Comparison of ENCODE assay signal across 23 mouse cellular contexts in the genomic region with DNA sequence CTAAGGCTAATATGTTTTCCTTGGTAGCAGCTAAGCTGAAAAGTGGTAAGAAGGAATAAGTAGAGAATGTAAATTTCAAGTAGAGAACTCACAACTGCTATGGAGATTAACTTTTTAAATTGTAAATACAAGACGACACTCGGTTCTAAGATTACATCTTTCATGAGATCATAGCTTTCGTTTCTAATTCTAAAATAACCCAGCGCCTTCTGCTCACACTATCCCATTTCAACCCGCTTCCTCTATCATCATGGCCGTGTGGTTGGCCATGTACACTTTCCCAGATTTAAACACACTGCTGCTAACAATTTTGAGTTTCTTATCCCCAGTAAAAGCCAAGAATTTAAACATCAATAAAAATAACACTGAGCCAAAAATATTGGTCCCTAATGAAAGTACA.
DNase-seq lines count a peak whose midpoint lies in the region; ATAC-seq and TF ChIP-seq lines count a peak whose summit lies in the region.
"Had no signal": no experiment of that assay in that cellular context is flagged by ENCODE, and none has a peak within 500 bp of the region (broad histone marks: within the 10 kb centered on the region; RNA-seq: fewer than 3 reads in every experiment).

No protein-coding gene starts in this region.

- in situ Hi-C loops in CH12.LX (cut with MboI; ENCODE audit: low pct_ligation_motif_present, low pct_unique_long_range_greater_than_20kb, low sequenced_read_pairs): loop anchor here (25.0 kb wide), 1 partner anchor 538 kb away; no protein-coding TSS in a partner anchor

- H3K27me3 ChIP-seq in embryonic facial prominence, embryonic 14.5 days (replicated peaks; ENCODE audit: control insufficient read depth, insufficient read depth, low read length): no peaks in the 10 kb centered on the region
- no peaks in the 10 kb centered on the region for H3K27me3 ChIP-seq in embryonic facial prominence, embryonic 10.5 days (replicated peaks; ENCODE audit: low read depth, poor library complexity, severe bottlenecking)
- H3K27me3 ChIP-seq in CH12.LX (replicated peaks): no peaks in the 10 kb centered on the region
- H3K27me3 ChIP-seq: embryonic facial prominence, embryonic 12.5 days; embryonic facial prominence, embryonic 15.5 days; forebrain, embryonic 13.5 days; forebrain, embryonic 15.5 days had no signal

- TF ChIP-seq POLR2A in CH12.LX (IDR thresholded peaks at IDR 0.05; ENCODE audit: low read depth, low read length): no peak

- no peak overlapping the region for H3K4me3 ChIP-seq in embryonic facial prominence, embryonic 14.5 days (ENCODE audit: low read depth, low read length)
- no peak overlapping the region for H3K4me3 ChIP-seq in embryonic facial prominence, embryonic 10.5 days
- H3K4me3 ChIP-seq in CH12.LX (replicated peaks in 1 of 3; ENCODE audit: low read depth in 2 of 3, low read length in 2 of 3, poor library complexity in 1 of 3): no peak overlapping the region
- H3K4me3 ChIP-seq: embryonic facial prominence, embryonic 12.5 days; embryonic facial prominence, embryonic 15.5 days; erythroblast, embryonic 14.5 days; forebrain, embryonic 10.5 days; forebrain, embryonic 13.5 days; forebrain, embryonic 15.5 days had no signal

- no peaks in the 10 kb centered on the region for H3K79me2 ChIP-seq in CH12.LX (replicated peaks; ENCODE audit: control insufficient read depth, extremely low read depth, insufficient read depth, poor library complexity, severe bottlenecking)

- no peaks in the 10 kb centered on the region for H3K4me1 ChIP-seq in embryonic facial prominence, embryonic 14.5 days (ENCODE audit: control insufficient read depth, insufficient read depth, low read length)
- no peaks in the 10 kb centered on the region for H3K4me1 ChIP-seq in embryonic facial prominence, embryonic 10.5 days
- H3K4me1 ChIP-seq in CH12.LX (ENCODE audit: control insufficient read depth in 1 of 2, insufficient read depth in 2 of 2): peaks cover 7 to 16% of the 10 kb centered on the region in 2 experiments; a peak in 3 of 4 replicates
- H3K4me1 ChIP-seq: embryonic facial prominence, embryonic 12.5 days; embryonic facial prominence, embryonic 15.5 days; forebrain, embryonic 10.5 days had no signal

- dilution Hi-C loops in CH12.LX (cut with MboI; ENCODE audit: extremely low pct_ligation_motif_present, extremely low pct_unique_long_range_greater_than_20kb, low sequenced_read_pairs): no loop called here

- no peak for TF ChIP-seq RAD21 in CH12.LX (IDR thresholded peaks at IDR 0.05; ENCODE audit: low read depth, low read length)

- no peaks in the 10 kb centered on the region for H3K9me3 ChIP-seq in embryonic facial prominence, embryonic 14.5 days (ENCODE audit: control insufficient read depth, low read length)
- H3K9me3 ChIP-seq in embryonic facial prominence, embryonic 10.5 days: no peaks in the 10 kb centered on the region
- no peaks in the 10 kb centered on the region for H3K9me3 ChIP-seq in CH12.LX (replicated peaks; ENCODE audit: low read length)
- H3K9me3 ChIP-seq: embryonic facial prominence, embryonic 12.5 days; embryonic facial prominence, embryonic 15.5 days; forebrain, embryonic 10.5 days; forebrain, embryonic 13.5 days; forebrain, embryonic 15.5 days had no signal

- DNase-seq in embryonic facial prominence, embryonic 14.5 days (ENCODE audit: low spot score): peak; percentile 30
- no peak for DNase-seq in embryonic facial prominence, embryonic 10.5 days (ENCODE audit: low spot score)
- no peak for DNase-seq in frontal cortex, postnatal 25 days (ENCODE audit: low spot score in 2 of 2)
- DNase-seq in CH12.LX (ENCODE audit: extremely low read depth): peak; percentile 7
- DNase-seq: adrenal gland, adult 2 months; adrenal gland, postnatal 10 days; adrenal gland, postnatal 25 days; B cell, adult 2 months; cerebellum, adult 11 months; cerebellum, adult 18-20 months; cerebellum, adult 8-10 months; cerebellum, adult 9-11 months; cerebellum, postnatal 14 days; cerebellum, postnatal 36 days; embryo, embryonic 11 days had no signal

- no peak overlapping the region for H3K4me2 ChIP-seq in embryonic facial prominence, embryonic 14.5 days (ENCODE audit: low read depth, low read length)
- no peak overlapping the region; the same call in 1 of the 2 replicates for H3K4me2 ChIP-seq in CH12.LX (ENCODE audit: insufficient read depth, low read depth, poor library complexity, severe bottlenecking)
- H3K4me2 ChIP-seq: embryonic facial prominence, embryonic 12.5 days; embryonic facial prominence, embryonic 15.5 days; forebrain, embryonic 13.5 days; forebrain, embryonic 15.5 days had no signal

- no peak overlapping the region for H3K9ac ChIP-seq in embryonic facial prominence, embryonic 14.5 days (ENCODE audit: low read depth, low read length)
- no peak overlapping the region for H3K9ac ChIP-seq in CH12.LX (ENCODE audit: insufficient read depth, low read depth)
- H3K9ac ChIP-seq: embryonic facial prominence, embryonic 12.5 days; embryonic facial prominence, embryonic 15.5 days; forebrain, embryonic 13.5 days; forebrain, embryonic 15.5 days had no signal

- no peaks in the 10 kb centered on the region for H3K36me3 ChIP-seq in embryonic facial prominence, embryonic 14.5 days (ENCODE audit: control insufficient read depth, insufficient read depth, low read length)
- no peaks in the 10 kb centered on the region for H3K36me3 ChIP-seq in embryonic facial prominence, embryonic 10.5 days (replicated peaks)
- no peaks in the 10 kb centered on the region for H3K36me3 ChIP-seq in CH12.LX (replicated peaks in 1 of 2; ENCODE audit: control insufficient read depth in 1 of 2, insufficient read depth in 1 of 2, low read length in 1 of 2)
- H3K36me3 ChIP-seq: embryonic facial prominence, embryonic 12.5 days; embryonic facial prominence, embryonic 15.5 days; forebrain, embryonic 10.5 days; forebrain, embryonic 15.5 days had no signal

- no peak for TF ChIP-seq CTCF in CH12.LX (conservative IDR thresholded peaks at IDR 0.05 in 1 of 2, IDR thresholded peaks at IDR 0.05 in 1 of 2; ENCODE audit: low read depth in 2 of 2, low read length in 2 of 2)

- ATAC-seq in embryonic facial prominence, embryonic 14.5 days (ENCODE audit: low read depth): no peak
- ATAC-seq in frontal cortex, adult (ENCODE audit: low TSS enrichment): peak; percentile 82; the same call in 1 of the 2 replicates
- ATAC-seq: CD4-positive, CD25-positive, alpha-beta regulatory T cell, adult 4 months; forebrain, embryonic 13.5 days; forebrain, embryonic 15.5 days had no signal

- no peak overlapping the region for H3K27ac ChIP-seq in embryonic facial prominence, embryonic 14.5 days (replicated peaks; ENCODE audit: low read depth, low read length)
- no peak overlapping the region for H3K27ac ChIP-seq in embryonic facial prominence, embryonic 10.5 days (replicated peaks)
- no peak overlapping the region for H3K27ac ChIP-seq in CH12.LX (ENCODE audit: insufficient read depth, low read depth)
- H3K27ac ChIP-seq: embryonic facial prominence, embryonic 12.5 days; embryonic facial prominence, embryonic 15.5 days; forebrain, embryonic 10.5 days; forebrain, embryonic 13.5 days; forebrain, embryonic 15.5 days had no signal

- 63% methylated on average over 6 of the region's 6 CpGs for WGBS in embryonic facial prominence, embryonic 14.5 days
- WGBS in embryonic facial prominence, embryonic 10.5 days: 87% methylated on average over 6 of the region's 6 CpGs

- 0 out of 2 replicates have a peak, but pooled peaks have one; percentile 40 for TF ChIP-seq EP300 in CH12.LX (IDR thresholded peaks at IDR 0.05; ENCODE audit: low read length)

TF ChIP-seq in CH12.LX, 34 proteins besides CTCF, POLR2A, EP300 and RAD21 (continues in another document):
- TF ChIP-seq SIN3A (IDR thresholded peaks at IDR 0.05; ENCODE audit: low read length) (no peak), MAX (IDR thresholded peaks at IDR 0.05; ENCODE audit: low read length) (no peak), CHD1 (IDR thresholded peaks at IDR 0.05; ENCODE audit: low read depth, low read length) (no peak), HCFC1 (IDR thresholded peaks at IDR 0.05; ENCODE audit: low read depth, low read length) (no peak), TBP (conservative IDR thresholded peaks at IDR 0.05; ENCODE audit: low read depth, low read length) (no peak), GABPA (IDR thresholded peaks at IDR 0.05; ENCODE audit: insufficient replicate concordance, low read depth, low read length) (no peak), JUN (IDR thresholded peaks at IDR 0.05; ENCODE audit: insufficient read depth, low read depth, low read length) (peak; percentile 76), MAZ (IDR thresholded peaks at IDR 0.05; ENCODE audit: low read depth, low read length) (no peak), NELFE (IDR thresholded peaks at IDR 0.05; ENCODE audit: low read depth, low read length) (no peak), MAFK (IDR thresholded peaks at IDR 0.05; ENCODE audit: insufficient replicate concordance, low read length) (no peak), KAT2A (IDR thresholded peaks at IDR 0.05; ENCODE audit: insufficient replicate concordance, low read length) (no peak), ZNF384 (IDR thresholded peaks at IDR 0.05; ENCODE audit: low read depth, low read length) (no peak), ELF1 (IDR thresholded peaks at IDR 0.05; ENCODE audit: low read depth, low read length) (no peak), POLR2AphosphoS2 (IDR thresholded peaks at IDR 0.05; ENCODE audit: low read depth, low read length) (no peak), USF1 (IDR thresholded peaks at IDR 0.05; ENCODE audit: low read depth, low read length) (no peak), PAX5 (IDR thresholded peaks at IDR 0.05; ENCODE audit: low read length) (no peak), MYC (IDR thresholded peaks at IDR 0.05; ENCODE audit: low read depth, low read length) (no peak), TCF12 (IDR thresholded peaks at IDR 0.05; ENCODE audit: low read depth, low read length) (no peak), BHLHE40 (IDR thresholded peaks at IDR 0.05; ENCODE audit: low read depth, low read length) (no peak), ZC3H11A (IDR thresholded peaks at IDR 0.05; ENCODE audit: low read depth, low read length) (no peak), IRF4 (IDR thresholded peaks at IDR 0.05; ENCODE audit: low read depth, low read length) (peak; percentile 72), SMC3 (IDR thresholded peaks at IDR 0.05; ENCODE audit: low read depth, low read length) (no peak), CHD2 (IDR thresholded peaks at IDR 0.05; ENCODE audit: low read length) (no peak), MXI1 (IDR thresholded peaks at IDR 0.05; ENCODE audit: low read depth, low read length) (no peak), E2F4 (IDR thresholded peaks at IDR 0.05; ENCODE audit: insufficient replicate concordance, low read depth, low read length) (no peak), ZKSCAN1 (IDR thresholded peaks at IDR 0.05; ENCODE audit: borderline replicate concordance, low read depth, low read length) (no peak), MEF2A (IDR thresholded peaks at IDR 0.05; ENCODE audit: borderline replicate concordance, low read depth, low read length) (peak; percentile 89), ETS1 (conservative IDR thresholded peaks at IDR 0.05; ENCODE audit: low read depth, low read length) (peak; percentile 49; the same call in 1 of the 2 replicates)

Comparison
In these comparisons a context has a peak if more than half of its experiments do, and no peak if none do; other contexts are left out.
1. DNase-seq: peak in embryonic facial prominence, embryonic 14.5 days (single experiment) and CH12.LX (single experiment); none in embryonic facial prominence, embryonic 10.5 days (single experiment) and frontal cortex, postnatal 25 days (0 of 2).